Mouse (Mus musculus) G1E-ER4 (cell line): ENCODE measurements around the gene Gpbp1l1. TPM values are rescaled to one million over a fixed set of nuclear protein-coding genes. Genes with fewer than 3 reads are reported as not detected.

Experiments
- GATA1 ChIP-seq: IDR thresholded peaks from one replicate; pipeline ENCODE4 v1.8.0; 2012; ENCODE audit warnings: low read length, inconsistent platforms
- polyA plus RNA-seq: library from polyadenylated mRNA; stranded (reverse); fragments of >175 nt; gene quantifications from 2 replicates; pipeline ENCODE4 v1.2.3, GENCODE M21; 2012

The Gpbp1l1 gene
- polyA plus RNA-seq, 1 experiment, result 13.4 TPM

- no peak for TF ChIP-seq GATA1
These were observed 67.4 kb downstream of the Gpbp1l1 start for GRCm38 (mm10) chr4:116624831-116625230.

- no peak for TF ChIP-seq GATA1
These were observed 69.3 kb downstream of the Gpbp1l1 start for GRCm38 (mm10) chr4:116626658-116627358.

- TF ChIP-seq GATA1, result no peak
These were observed 69.9 kb downstream of the Gpbp1l1 start for GRCm38 (mm10) chr4:116627359-116627716.

GRCm38 (mm10) chr4:116627722-116628662 is 70.5 kb downstream of the Gpbp1l1 start, which contains the start of gene Nasp:
Nasp (minus strand) TSS chr4:116627941.
- no peak for TF ChIP-seq GATA1

- no peak for TF ChIP-seq GATA1
These were observed 77.7 kb downstream of the Gpbp1l1 start for GRCm38 (mm10) chr4:116635197-116635596.

GRCm38 (mm10) chr4:116638821-116639220 is 81.4 kb downstream of the Gpbp1l1 start:
- no peak for TF ChIP-seq GATA1

GRCm38 (mm10) chr4:116642071-116642470 is 84.6 kb downstream of the Gpbp1l1 start:
- no peak for TF ChIP-seq GATA1

Other genes starting within 250 kb of the Gpbp1l1 start
- 45.7 and 72.6 TPM in 2 replicates for gene Mast2, start 93.5 kb upstream of the Gpbp1l1 start, polyA plus RNA-seq
- gene Ipp, start 50.1 kb upstream of the Gpbp1l1 start, polyA plus RNA-seq, result 1.3 and 2.1 TPM in 2 replicates
- gene Tmem69, start 1.7 kb upstream of the Gpbp1l1 start, polyA plus RNA-seq, result 3.3 and 4.2 TPM in 2 replicates
- 0.43 and 0.97 TPM in 2 replicates for gene Ccdc17, start 39.0 kb downstream of the Gpbp1l1 start, polyA plus RNA-seq
- gene Nasp, start 70.3 kb downstream of the Gpbp1l1 start, polyA plus RNA-seq, result 5.1 and 27.5 TPM in 2 replicates
- 151 and 175 TPM in 2 replicates for gene Akr1a1, start 94.0 kb downstream of the Gpbp1l1 start, polyA plus RNA-seq
- 7.0 and 8.1 TPM in 2 replicates for gene Prdx1, start 127.9 kb downstream of the Gpbp1l1 start, polyA plus RNA-seq
- 1.1 and 1.5 TPM in 2 replicates for gene Mmachc, start 150.7 kb downstream of the Gpbp1l1 start, polyA plus RNA-seq
- 2.8 and 2.9 TPM in 2 replicates for gene Ccdc163, start 150.9 kb downstream of the Gpbp1l1 start, polyA plus RNA-seq
- 1.2 and 1.3 TPM in 2 replicates for gene Tesk2, start 163.3 kb downstream of the Gpbp1l1 start, polyA plus RNA-seq
- 1.5 and 5.1 TPM in 2 replicates for gene Toe1, start 250.0 kb downstream of the Gpbp1l1 start, polyA plus RNA-seq